Mouse (Mus musculus): ENCODE results near the gene 0610010F05Rik. TPM values are rescaled to one million over a fixed set of nuclear protein-coding genes. Genes with fewer than 3 reads are reported as not detected.
A peak's percentile ranks its signal among the peaks of the same experiment; 100 is the strongest.

Gene 0610010F05Rik
- 135 and 146 TPM in 2 replicates for polyA plus RNA-seq (2015; fragmentation: Nextera tagmentation; extraction: Ambion mirVana)

GRCm38 (mm10) chr11:23632945-23633878 lies at the start of gene 0610010F05Rik:
TSS of gene 0610010F05Rik (minus strand) at chr11:23633639.
- under 1% methylated on average over 82 of the region's 103 CpGs for WGBS

GRCm38 (mm10) chr11:23682561-23682960 lies 49.1 kb upstream of the 0610010F05Rik start:
- Histone ChIP-seq H3K4me1 (no peaks in the 10 kb centered on the region), H3K9ac (no peak overlapping the region), H3K27me3 (replicated peaks) (no peaks in the 10 kb centered on the region), H3K36me3 (replicated peaks) (peaks cover 18% of the 10 kb centered on the region; the same call in 1 of the 2 replicates), H3K4me3 (no peak overlapping the region), H3K4me2 (no peak overlapping the region), H3K27ac (no peak overlapping the region), H3K9me3 (no peaks in the 10 kb centered on the region)
- WGBS = 93% methylated on average over 5 of the region's 5 CpGs
- ATAC-seq (replicated peaks) = no peak

More at GRCm38 (mm10) chr11:23632945-23633878, at the start of gene 0610010F05Rik:
- Histone ChIP-seq H3K9me3 (no peaks in the 10 kb centered on the region), H3K4me3 (peak within 1 kb of the TSS; percentile 99), H3K4me1 (peaks cover 30% of the 10 kb centered on the region), H3K36me3 (replicated peaks) (peaks cover 6% of the 10 kb centered on the region), H3K27me3 (replicated peaks) (no peaks in the 10 kb centered on the region), H3K4me2 (peak within 1 kb of the TSS; percentile 64), H3K27ac (peak within 1 kb of the TSS; percentile 98), H3K9ac (peak within 1 kb of the TSS; percentile 98)
- peak; percentile 100 for ATAC-seq (replicated peaks)

GRCm38 (mm10) chr11:23680435-23680950 lies 47.1 kb upstream of the 0610010F05Rik start:
- no peak for ATAC-seq (replicated peaks)
- Histone ChIP-seq H3K4me3 (no peak overlapping the region), H3K4me1 (no peaks in the 10 kb centered on the region), H3K36me3 (replicated peaks) (peaks cover 18% of the 10 kb centered on the region; the same call in 1 of the 2 replicates), H3K9me3 (no peaks in the 10 kb centered on the region), H3K27ac (no peak overlapping the region), H3K4me2 (no peak overlapping the region), H3K9ac (no peak overlapping the region), H3K27me3 (replicated peaks) (no peaks in the 10 kb centered on the region)
- 92% methylated on average over 6 of the region's 6 CpGs for WGBS

GRCm38 (mm10) chr11:23679044-23679642 lies 45.7 kb upstream of the 0610010F05Rik start:
- 0 out of 2 replicates have a peak, but pooled peaks have one; percentile 27 for ATAC-seq (replicated peaks)
- Histone ChIP-seq H3K27ac (no peak overlapping the region), H3K4me2 (no peak overlapping the region), H3K9me3 (no peaks in the 10 kb centered on the region), H3K9ac (no peak overlapping the region), H3K4me3 (no peak overlapping the region), H3K36me3 (replicated peaks) (peaks cover 30% of the 10 kb centered on the region), H3K4me1 (no peaks in the 10 kb centered on the region), H3K27me3 (replicated peaks) (no peaks in the 10 kb centered on the region)
- WGBS = 50% methylated on average over 3 of the region's 3 CpGs

- peaks cover 37% of the 10 kb centered on the region for H3K36me3 ChIP-seq (replicated peaks)
- WGBS = 88% methylated on average over 5 of the region's 5 CpGs
- H3K4me2 ChIP-seq = no peak overlapping the region
- no peak for ATAC-seq (replicated peaks)
- no peak overlapping the region for H3K9ac ChIP-seq
- H3K27me3 ChIP-seq (replicated peaks) = no peaks in the 10 kb centered on the region
- no peak overlapping the region for H3K4me3 ChIP-seq
- H3K9me3 ChIP-seq = no peaks in the 10 kb centered on the region
- no peaks in the 10 kb centered on the region for H3K4me1 ChIP-seq
- H3K27ac ChIP-seq = no peak overlapping the region
Measured at GRCm38 (mm10) chr11:23676100-23676499, 42.7 kb upstream of the 0610010F05Rik start.

- peaks cover 23% of the 10 kb centered on the region for H3K36me3 ChIP-seq (replicated peaks)
Measured at GRCm38 (mm10) chr11:23672256-23672749, 38.9 kb upstream of the 0610010F05Rik start.

GRCm38 (mm10) chr11:23667128-23667527 lies 33.7 kb upstream of the 0610010F05Rik start:
- 28% methylated on average over 3 of the region's 3 CpGs for WGBS
- no peak overlapping the region for H3K9ac ChIP-seq
- no peak for ATAC-seq (replicated peaks)

More at GRCm38 (mm10) chr11:23672256-23672749, 38.9 kb upstream of the 0610010F05Rik start:
- Histone ChIP-seq H3K9me3 (no peaks in the 10 kb centered on the region), H3K4me3 (no peak overlapping the region), H3K4me1 (peaks cover 5% of the 10 kb centered on the region), H3K27ac (no peak overlapping the region), H3K4me2 (no peak overlapping the region), H3K27me3 (replicated peaks) (no peaks in the 10 kb centered on the region), H3K9ac (no peak overlapping the region)
- no peak for ATAC-seq (replicated peaks)
- WGBS = 92% methylated on average over 4 of the region's 4 CpGs

GRCm38 (mm10) chr11:23666526-23666925 lies 33.1 kb upstream of the 0610010F05Rik start:
- H3K4me1 ChIP-seq = peaks cover 20% of the 10 kb centered on the region
- H3K9me3 ChIP-seq = no peaks in the 10 kb centered on the region
- 6% methylated on average over 5 of the region's 5 CpGs for WGBS
- H3K9ac ChIP-seq = peak overlapping the region; percentile 89
- no peak for ATAC-seq (replicated peaks)
- H3K27ac ChIP-seq = peak overlapping the region; percentile 96
- H3K4me2 ChIP-seq = peak overlapping the region; percentile 58
- H3K4me3 ChIP-seq = peak overlapping the region; percentile 86
- no peaks in the 10 kb centered on the region for H3K27me3 ChIP-seq (replicated peaks)
- no peaks in the 10 kb centered on the region for H3K36me3 ChIP-seq (replicated peaks)

More at GRCm38 (mm10) chr11:23667128-23667527, 33.7 kb upstream of the 0610010F05Rik start:
- H3K4me3 ChIP-seq = peak overlapping the region; percentile 86
- no peaks in the 10 kb centered on the region for H3K36me3 ChIP-seq (replicated peaks)
- H3K27me3 ChIP-seq (replicated peaks) = no peaks in the 10 kb centered on the region
- H3K27ac ChIP-seq = no peak overlapping the region
- H3K9me3 ChIP-seq = no peaks in the 10 kb centered on the region
- H3K4me2 ChIP-seq = peak overlapping the region; percentile 58
- H3K4me1 ChIP-seq = peaks cover 20% of the 10 kb centered on the region

- H3K4me2 ChIP-seq = peak within 1 kb of the TSS; percentile 58
- no peaks in the 10 kb centered on the region for H3K36me3 ChIP-seq (replicated peaks)
- ATAC-seq (replicated peaks) = peak; percentile 98
- peak within 1 kb of the TSS; percentile 96 for H3K27ac ChIP-seq
- peak within 1 kb of the TSS; percentile 89 for H3K9ac ChIP-seq
- WGBS = under 1% methylated on average over 49 of the region's 49 CpGs
- no peaks in the 10 kb centered on the region for H3K9me3 ChIP-seq
- H3K4me3 ChIP-seq = peak within 1 kb of the TSS; percentile 86
- H3K27me3 ChIP-seq (replicated peaks) = no peaks in the 10 kb centered on the region
- H3K4me1 ChIP-seq = peaks cover 20% of the 10 kb centered on the region
Measured at GRCm38 (mm10) chr11:23665798-23666501, 32.5 kb upstream of the 0610010F05Rik start, which contains the start of gene Pex13. TSS of gene Pex13 (minus strand) at chr11:23665959.

GRCm38 (mm10) chr11:23665311-23665786 lies 31.9 kb upstream of the 0610010F05Rik start, which contains the start of gene Pus10:
TSS of gene Pus10 (plus strand) at chr11:23665674.
- no peaks in the 10 kb centered on the region for H3K36me3 ChIP-seq (replicated peaks)
- no peaks in the 10 kb centered on the region for H3K9me3 ChIP-seq
- ATAC-seq (replicated peaks) = peak; percentile 74
- H3K27me3 ChIP-seq (replicated peaks) = no peaks in the 10 kb centered on the region
- under 1% methylated on average over 38 of the region's 40 CpGs for WGBS
- H3K4me3 ChIP-seq = peak within 1 kb of the TSS; percentile 86
- H3K4me2 ChIP-seq = peak within 1 kb of the TSS; percentile 58
- peak within 1 kb of the TSS; percentile 96 for H3K27ac ChIP-seq
- H3K9ac ChIP-seq = peak within 1 kb of the TSS; percentile 89
- peaks cover 20% of the 10 kb centered on the region for H3K4me1 ChIP-seq

- ATAC-seq (replicated peaks) = no peak
- no peak overlapping the region for H3K4me2 ChIP-seq
- no peaks in the 10 kb centered on the region for H3K27me3 ChIP-seq (replicated peaks)
- H3K27ac ChIP-seq = no peak overlapping the region
- H3K4me1 ChIP-seq = peaks cover 20% of the 10 kb centered on the region
- H3K9ac ChIP-seq = no peak overlapping the region
- no peaks in the 10 kb centered on the region for H3K9me3 ChIP-seq
- H3K4me3 ChIP-seq = no peak overlapping the region
- H3K36me3 ChIP-seq (replicated peaks) = no peaks in the 10 kb centered on the region
Measured at GRCm38 (mm10) chr11:23664232-23664631, 30.8 kb upstream of the 0610010F05Rik start.

All from midbrain, embryonic 15.5 days (tissue).